Mouse (Mus musculus): ENCODE data around the gene Mfrp.

GRCm38 (mm10) chr9:44124317-44124716 is 22.8 kb downstream of the Mfrp start:
- TF ChIP-seq POLR2A (IDR thresholded peaks at IDR 0.05; ENCODE audit: control insufficient read depth, extremely low read depth, insufficient read depth, low read length, poor library complexity), result no peak
- no peak for TF ChIP-seq CTCF (IDR thresholded peaks at IDR 0.05; ENCODE audit: borderline replicate concordance, control insufficient read depth, extremely low read depth, insufficient read depth, low read length, poor library complexity)
